Mouse (Mus musculus): ENCODE data around the gene Dock9.
"Not testable (repeated sequence)": the region's sequence is repeated elsewhere in the genome, so short reads cannot be mapped to it uniquely, and the experiment has no call there.

The Dock9 gene

GRCm38 (mm10) chr14:121737277-121737676 lies 60.4 kb downstream of the Dock9 start:
- no peak for DNase-seq (ENCODE audit: low read depth)

DNA sequence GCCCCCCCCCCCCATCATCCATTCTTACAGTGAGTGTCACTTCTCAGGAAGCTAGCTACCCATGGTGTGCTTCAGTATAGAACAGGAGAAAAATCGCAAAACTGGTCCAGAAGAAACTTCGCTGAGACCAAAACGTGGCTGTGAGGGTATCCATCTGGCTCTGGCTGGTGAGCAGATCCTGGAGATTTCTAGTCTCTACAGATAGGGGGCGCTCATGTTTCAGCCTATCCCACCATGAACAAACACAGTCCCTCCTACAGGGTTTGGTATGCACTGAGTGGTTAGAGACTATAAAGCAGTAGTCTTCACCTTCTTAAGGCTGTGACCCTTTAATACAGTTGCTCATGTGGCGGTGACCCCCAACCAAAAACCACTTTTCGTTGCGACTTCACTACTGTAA lies 62.0 kb downstream of the Dock9 start:
- peak; percentile 59 for DNase-seq (ENCODE audit: low read depth)

DNA sequence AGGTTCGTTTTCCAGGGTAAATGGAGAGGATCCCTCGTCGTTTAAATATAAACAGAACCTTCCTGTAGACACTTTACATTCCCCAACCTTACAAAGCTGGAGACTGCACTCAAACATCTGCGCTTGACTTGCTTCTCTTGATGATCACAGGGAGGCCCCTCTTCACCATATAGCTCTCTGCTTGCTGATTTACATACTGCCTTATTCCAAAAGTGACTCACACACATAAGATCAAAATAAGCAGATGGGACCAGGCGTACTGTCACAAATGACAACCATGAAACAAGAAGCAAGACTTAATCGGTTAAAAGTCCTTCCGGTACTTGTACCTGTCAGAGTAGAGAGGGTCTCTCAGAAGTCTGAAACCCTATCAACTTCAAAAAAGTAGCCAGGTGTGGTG lies 63.4 kb downstream of the Dock9 start:
- DNase-seq (ENCODE audit: low read depth), result peak; percentile 34

DNA sequence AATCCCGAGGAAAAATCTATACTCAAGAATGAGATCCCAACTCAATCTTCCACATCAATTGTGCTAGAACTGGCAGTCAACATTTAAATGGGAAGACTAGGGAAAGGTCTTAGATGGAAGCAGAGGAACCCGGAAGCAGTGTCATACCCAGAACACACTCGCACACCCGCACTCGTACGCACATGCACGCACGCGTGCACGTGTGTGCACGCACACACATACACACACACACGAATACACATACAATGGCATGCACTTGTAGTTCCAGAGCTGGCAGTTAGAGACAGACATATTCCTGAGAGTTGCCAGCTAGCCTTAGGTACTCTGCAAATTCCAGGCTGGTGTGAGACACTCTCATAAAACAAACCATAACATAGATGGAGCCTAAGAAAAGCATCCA lies 63.9 kb downstream of the Dock9 start:
- DNase-seq (ENCODE audit: low read depth), result no peak

- DNase-seq (ENCODE audit: low read depth), result no peak
Observed at GRCm38 (mm10) chr14:121732196-121732595, 65.4 kb downstream of the Dock9 start.

DNA sequence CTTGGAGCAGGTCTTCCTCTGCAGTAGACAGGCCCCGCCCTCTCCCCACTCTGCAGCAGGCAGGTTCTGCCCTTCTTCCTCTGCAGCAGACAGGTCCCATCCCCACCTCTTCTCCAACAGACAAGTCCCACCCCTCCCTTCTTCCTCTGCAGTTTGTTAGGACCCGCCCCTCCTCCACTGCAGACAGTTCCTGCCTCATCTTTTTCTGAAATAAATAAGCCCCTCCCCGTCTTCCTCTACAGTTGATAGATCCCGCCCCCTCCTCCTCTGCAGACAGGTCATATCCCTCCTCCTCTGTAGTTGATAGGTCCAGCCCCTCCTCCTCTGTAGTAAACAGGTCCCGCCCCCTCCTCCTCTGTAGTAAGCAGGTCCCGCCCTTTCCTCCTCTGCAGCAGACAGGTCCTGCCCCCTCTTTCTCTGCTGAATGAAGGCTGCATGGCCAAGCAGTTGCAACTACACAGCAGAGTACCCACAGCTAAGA lies 65.9 kb downstream of the Dock9 start:
- DNase-seq (ENCODE audit: low read depth), result peak; percentile 94

DNA sequence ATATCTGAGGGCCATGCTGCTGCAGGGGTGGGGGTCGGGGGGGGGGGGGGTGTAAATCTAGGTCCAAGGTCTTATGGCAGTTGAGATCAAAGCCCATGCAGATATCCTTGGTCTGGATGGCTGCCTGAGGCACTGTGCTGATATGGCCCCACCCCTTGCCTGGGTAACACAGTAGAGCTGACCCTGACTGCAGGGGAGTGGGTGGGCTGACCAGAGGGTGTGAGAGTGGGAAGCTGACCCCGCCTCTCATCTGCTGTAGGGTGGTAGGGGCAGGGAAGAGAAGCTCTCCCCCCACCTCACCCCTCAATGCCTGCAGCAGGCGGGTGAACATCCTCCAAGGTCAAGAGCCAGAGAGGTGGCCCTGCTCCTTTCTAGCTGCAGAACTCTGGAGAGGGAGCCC lies 66.7 kb downstream of the Dock9 start:
- DNase-seq (ENCODE audit: low read depth), result no peak

DNA sequence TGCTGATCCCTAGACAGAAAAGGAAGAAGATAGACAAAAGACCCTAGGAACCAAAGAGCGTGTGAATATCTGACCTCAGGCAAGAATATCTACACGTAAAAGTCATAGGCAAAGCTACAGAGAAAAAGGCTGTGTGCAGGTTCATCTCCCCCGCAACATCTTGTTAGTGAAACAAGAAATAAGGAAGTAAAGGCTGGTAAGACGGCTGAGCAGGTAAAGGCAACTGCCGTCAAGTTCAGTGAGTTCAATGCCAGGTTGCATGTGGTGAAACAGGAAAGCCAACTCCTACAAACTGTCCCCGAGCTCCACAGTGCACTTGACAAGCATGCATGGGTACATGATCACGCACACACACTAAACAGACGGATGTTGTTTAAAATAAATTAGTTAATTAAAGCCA lies 69.6 kb downstream of the Dock9 start:
- DNase-seq (ENCODE audit: low read depth), result no peak

- DNase-seq (ENCODE audit: low read depth), result no peak
Observed at GRCm38 (mm10) chr14:121724501-121724900, 73.1 kb downstream of the Dock9 start.

DNA sequence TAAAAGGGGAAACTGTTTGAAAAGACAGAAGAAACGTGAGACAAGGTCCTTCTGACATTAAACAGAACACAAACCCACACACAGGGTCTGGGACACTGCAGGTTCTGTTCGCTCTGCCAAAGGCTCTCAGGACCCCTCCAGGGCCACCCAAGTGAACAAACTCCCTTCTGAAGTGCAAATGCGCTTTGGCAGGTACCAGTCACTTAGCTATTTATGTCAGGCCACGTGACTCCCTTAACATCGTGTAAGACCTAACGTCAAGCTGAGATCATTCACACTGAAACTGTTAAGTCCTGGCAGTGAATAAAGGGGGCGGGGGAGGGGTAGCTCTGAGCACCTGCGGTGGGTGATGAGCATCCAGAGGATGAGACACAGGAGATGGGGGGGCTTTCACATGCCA lies 74.9 kb downstream of the Dock9 start:
- DNase-seq (ENCODE audit: low read depth), result peak; percentile 36

DNA sequence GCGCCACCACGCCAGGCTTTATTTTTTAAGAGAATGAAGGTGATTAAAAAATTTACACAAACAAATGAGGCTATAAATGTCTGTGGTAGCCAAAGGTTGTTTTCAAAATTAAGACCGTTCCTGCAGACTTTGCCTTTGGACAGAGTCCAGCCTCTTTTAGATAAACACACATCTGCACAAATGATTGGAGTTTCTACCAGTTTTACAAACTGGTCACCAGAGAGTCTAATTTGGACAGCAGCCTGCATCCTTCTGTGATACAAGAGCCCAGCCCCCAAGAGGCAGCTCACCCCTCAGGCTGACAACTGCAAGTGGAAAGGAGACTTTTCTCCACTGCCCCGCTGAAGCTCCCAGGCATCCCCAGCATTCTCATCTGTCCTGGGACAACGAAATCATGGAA lies 76.2 kb downstream of the Dock9 start:
- DNase-seq (ENCODE audit: low read depth), result no peak

DNA sequence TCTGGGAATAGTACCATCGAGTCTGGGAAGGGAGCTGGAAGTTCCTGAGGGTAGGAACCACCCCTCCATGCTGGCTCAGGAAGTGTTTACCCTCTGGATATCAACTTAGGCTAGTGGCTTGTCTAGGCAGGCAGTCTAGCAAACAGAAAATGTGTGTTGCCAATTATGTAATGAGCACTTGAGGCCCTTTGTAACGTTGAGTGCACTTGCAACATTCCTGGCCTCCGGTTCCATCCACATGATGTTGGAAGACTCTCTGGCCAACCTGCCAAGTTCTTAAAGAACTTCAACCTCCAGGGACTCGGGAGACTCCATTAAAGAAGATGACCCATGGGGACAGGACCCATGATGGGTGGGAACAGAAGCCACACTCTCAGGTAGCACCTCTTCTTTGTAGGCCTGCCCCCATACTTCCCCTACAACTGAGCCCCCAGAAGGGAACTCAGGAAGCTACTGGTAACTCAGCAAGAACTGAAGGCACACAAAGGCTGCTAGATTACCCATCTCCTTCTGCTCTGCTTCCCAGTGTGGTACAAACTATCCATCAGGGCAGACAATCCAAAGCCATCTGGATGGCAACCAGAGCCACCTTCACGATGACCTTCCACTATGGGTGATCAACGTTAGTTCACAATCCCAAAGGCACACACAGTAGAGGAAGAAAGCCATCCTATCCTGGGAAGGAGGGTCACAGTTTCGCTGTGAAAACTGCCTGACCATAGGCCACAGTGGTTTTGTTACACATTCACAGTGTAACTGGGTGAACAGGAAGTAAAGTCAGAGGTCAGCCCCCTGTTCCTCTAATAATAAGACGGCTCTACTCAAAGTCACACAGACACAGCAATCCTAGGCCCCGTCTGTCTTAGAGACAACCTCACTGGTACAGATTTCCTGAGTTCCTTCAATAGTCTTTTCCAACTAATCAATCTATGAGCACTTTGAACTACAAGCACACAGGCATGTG lies 77.7 kb downstream of the Dock9 start:
- no peak for DNase-seq (ENCODE audit: low read depth)

DNA sequence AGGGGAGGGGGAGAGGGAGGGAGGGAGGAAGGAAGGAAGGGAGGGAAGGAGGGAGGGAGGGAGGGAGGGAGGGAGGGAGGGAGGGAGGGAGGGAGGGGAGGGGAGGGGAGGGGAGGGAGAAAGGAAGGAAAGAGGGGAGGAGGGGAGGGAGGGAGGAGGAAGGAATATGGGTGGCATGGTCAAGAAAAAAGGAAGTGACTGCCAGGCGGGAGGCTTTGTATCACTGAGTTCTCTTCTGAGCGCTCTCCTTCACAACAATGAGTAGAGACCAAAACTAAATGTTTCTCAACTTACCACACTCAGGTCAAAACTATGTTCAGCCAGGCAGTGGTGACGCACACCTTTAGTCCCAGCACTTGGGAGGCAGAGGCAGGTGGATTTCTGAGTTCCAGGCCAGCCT lies 82.8 kb downstream of the Dock9 start:
- not testable (repeated sequence) for DNase-seq (ENCODE audit: low read depth)

DNA sequence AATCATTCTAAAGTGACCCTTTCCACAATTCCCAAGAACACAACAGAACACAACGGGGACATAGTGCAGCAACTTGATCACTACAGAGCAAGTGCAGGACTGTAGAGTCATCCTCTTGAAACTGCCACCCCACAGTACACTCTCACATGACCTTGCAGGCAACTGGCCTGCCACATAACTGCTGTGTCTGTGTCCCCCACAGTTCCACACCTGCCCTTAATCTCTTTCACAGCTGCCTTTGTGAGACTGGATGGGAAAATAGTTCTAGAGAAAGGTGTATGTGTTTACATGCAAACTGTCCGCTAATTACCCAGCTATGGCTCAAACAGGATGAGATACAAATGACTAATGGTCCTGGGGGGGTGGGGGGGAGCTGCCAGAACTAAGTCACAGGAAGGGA lies 83.4 kb downstream of the Dock9 start:
- no peak for DNase-seq (ENCODE audit: low read depth)

DNA sequence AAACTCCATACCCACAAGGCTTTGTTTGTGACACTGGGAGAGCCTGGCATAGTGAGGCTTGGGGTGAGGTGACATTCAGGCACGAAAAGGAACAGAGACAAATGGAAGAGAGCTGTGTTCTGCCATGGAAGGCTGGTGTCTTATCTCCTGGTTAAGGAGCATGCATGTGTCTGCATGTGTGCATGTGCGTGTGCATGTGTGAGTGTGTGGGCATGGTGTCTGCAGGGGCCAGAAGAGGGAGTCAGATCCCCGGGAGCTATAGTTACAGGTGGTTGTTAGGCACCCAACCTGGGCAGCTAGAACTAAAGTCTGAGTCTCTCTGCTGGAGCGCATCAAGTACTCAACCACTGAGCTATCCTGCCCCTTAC lies 83.8 kb downstream of the Dock9 start:
- DNase-seq (ENCODE audit: low read depth), result no peak

DNA sequence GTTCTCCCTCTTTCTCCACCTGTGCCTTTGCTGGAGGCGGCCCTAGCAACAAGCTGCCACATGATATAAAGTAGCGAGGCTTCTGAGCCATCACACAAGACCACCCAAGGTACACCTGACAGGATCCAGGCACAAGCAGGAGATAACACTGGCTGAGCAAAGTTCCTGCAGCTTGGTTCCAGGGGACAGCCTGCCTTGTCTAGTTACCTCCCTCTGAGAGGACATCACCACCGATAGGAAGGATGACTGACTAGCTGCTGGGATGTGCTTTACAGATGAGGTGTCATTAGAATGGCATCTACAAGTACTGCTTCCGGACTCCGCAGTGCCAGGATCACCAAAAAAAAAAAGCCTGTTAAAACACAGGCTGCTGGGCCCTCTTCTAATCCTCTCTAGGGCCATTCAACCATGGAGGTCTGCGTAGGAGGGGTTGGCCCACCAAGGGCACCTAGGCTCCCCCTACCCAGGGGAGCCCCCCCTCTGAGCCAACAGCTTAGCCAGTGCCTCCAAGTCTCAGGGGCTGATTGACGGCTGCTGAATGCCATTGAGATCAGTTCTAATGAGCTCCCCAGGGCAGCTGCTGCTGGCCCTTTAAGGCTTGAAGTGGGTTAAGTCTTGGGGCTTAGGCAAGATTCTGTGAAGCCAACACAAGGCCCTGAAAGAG lies 84.3 kb downstream of the Dock9 start:
- DNase-seq (ENCODE audit: low read depth), result no peak

- DNase-seq (ENCODE audit: low read depth), result peak; percentile 16
Observed at GRCm38 (mm10) chr14:121711089-121711826, 86.4 kb downstream of the Dock9 start.

GRCm38 (mm10) chr14:121710130-121710529 lies 87.5 kb downstream of the Dock9 start:
- DNase-seq (ENCODE audit: low read depth), result peak; percentile 46

DNA sequence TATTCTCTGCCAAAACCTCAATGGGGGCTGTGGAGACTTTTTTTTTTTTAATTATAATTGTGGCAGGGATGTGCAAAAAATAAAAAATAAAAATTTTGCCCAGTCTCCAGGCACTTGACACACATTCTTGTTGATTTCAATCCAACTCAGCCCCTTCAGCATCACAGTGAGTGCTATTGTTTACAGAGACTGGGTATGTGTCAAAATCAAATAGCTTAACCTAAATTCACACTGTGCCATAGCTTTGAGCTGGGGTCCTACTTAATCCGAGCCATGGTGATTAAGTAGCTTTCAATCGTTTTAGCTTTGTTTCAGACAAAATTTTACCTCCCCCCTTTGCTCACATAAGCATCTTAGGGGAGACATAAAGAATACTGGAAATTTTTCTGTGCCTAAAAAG lies 89.4 kb downstream of the Dock9 start:
- DNase-seq (ENCODE audit: low read depth), result no peak

DNA sequence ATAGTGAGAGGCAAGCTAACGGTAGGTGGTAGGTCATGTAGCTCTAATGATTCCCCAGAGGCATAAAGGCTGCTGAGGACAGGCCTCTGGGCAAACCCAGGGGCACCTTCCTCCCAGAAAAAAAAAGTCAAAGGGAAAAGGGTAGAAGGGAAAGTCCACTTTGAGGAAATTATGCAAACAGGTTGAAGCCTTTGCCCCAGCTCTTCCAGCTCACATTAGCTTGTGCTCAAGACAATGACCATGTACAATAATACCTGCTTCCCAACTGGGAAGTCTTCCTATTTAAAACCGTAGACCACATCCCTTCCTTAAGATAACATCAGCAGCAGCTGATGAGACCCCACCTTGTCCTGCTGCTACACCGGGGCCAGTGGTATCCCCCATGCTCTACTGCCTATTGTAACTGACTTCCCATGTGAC lies 91.1 kb downstream of the Dock9 start:
- no peak for DNase-seq (ENCODE audit: low read depth)

GRCm38 (mm10) chr14:121705644-121706043 lies 92.0 kb downstream of the Dock9 start:
- no peak for DNase-seq (ENCODE audit: low read depth)

DNA sequence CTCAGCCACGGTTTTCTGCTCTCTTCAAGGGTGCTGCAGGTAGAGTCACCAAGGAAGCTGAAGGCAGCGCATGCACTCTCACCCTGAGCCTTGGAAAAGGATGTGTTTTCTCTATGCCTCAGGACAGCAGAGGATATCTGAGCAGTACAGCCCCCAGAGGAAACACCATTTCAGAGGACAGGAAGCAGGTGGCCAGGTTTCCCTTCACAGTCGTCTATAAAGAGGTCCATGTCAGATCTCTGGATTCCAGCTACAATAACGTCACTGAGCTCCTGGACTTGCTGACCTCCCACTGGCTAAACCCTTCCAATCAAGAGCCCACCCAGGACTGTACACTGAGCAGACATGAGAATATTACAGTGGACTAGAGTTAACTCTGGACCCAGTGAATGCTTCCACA lies 95.1 kb downstream of the Dock9 start:
- no peak for DNase-seq (ENCODE audit: low read depth)

DNA sequence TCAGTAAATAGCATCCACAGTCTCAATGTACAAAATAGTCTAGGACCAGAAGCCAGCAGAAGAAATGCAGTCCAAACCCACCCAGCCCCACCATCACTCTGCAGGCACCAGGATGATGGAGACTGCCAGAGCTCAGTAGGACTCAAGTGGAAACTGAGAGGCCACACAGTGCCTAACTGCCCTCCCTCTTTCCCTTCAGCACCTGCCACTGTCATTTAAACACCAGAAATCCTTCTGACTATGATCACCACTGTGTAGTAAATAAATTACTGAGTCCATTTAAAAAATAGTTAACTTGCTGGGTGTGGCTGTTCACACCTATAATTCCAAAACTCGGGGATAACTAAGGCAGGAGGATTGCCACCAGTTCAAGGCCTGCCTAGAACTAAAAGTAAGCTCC lies 97.6 kb downstream of the Dock9 start:
- no peak for DNase-seq (ENCODE audit: low read depth)
